Mouse (Mus musculus) hindbrain, embryonic 15.5 days (tissue): Measurements from ENCODE around the gene Zdhhc15. TPM values are rescaled to one million over a fixed set of nuclear protein-coding genes. Genes with fewer than 3 reads are reported as not detected.

Experiments used
- ATAC-seq: fragments of 200-750 bp; cut with Nextera tagmentation; 2 replicates; pipeline ENCODE4 v1.8.0; 2017; ENCODE audit warnings: low read depth, moderate number of reproducible peaks, moderate TSS enrichment; ENCODE audit not compliant: low FRiP score
- H3K27ac ChIP-seq: fragments of 300-500 bp; sonication (generic); replicated peaks from 2 replicates; pipeline ENCODE4 v1.5.1; 2015; ENCODE audit warnings: mild to moderate bottlenecking, inconsistent platforms
- H3K27me3 ChIP-seq: fragments of 300-500 bp; sonication (generic); 2 replicates; pipeline ENCODE4 v1.6.1; 2015; ENCODE audit warnings: control low read depth, inconsistent platforms
- H3K36me3 ChIP-seq: fragments of 300-500 bp; sonication (generic); 2 replicates; pipeline ENCODE4 v1.6.1; 2015; ENCODE audit warnings: control low read depth, inconsistent platforms
- H3K4me1 ChIP-seq: fragments of 300-500 bp; sonication (generic); replicated peaks from 2 replicates; pipeline ENCODE4 v1.6.1; 2015; ENCODE audit warnings: control low read depth, inconsistent platforms
- H3K4me2 ChIP-seq: fragments of 300-500 bp; sonication (generic); 2 replicates; pipeline ENCODE4 v1.6.1; 2015; ENCODE audit warnings: moderate library complexity, mild to moderate bottlenecking, inconsistent platforms
- H3K4me3 ChIP-seq: fragments of 300-500 bp; sonication (generic); 2 replicates; pipeline ENCODE4 v1.5.1; 2015; ENCODE audit warnings: mild to moderate bottlenecking, inconsistent platforms
- H3K9ac ChIP-seq: fragments of 300-500 bp; sonication (generic); 2 replicates; pipeline ENCODE4 v1.6.1; 2015; ENCODE audit warnings: inconsistent platforms
- H3K9me3 ChIP-seq: fragments of 300-500 bp; sonication (generic); 2 replicates; pipeline ENCODE4 v1.6.1; 2016; ENCODE audit warnings: control low read depth, inconsistent platforms
- WGBS: fragments of 180-500 bp; shearing (Covaris S2); methylation state at CpG from one replicate; pipeline ENCODE4 v1.1.7; 2015; 5-methylcytosine and 5-hydroxymethylcytosine counted together
- polyA plus RNA-seq: library from polyadenylated mRNA; unstranded; fragments of >200 nt; fragmentation: Nextera tagmentation; extraction: Ambion mirVana; gene quantifications from 2 replicates; pipeline ENCODE4 v1.2.1, GENCODE M21; 2015

The Zdhhc15 gene
- polyA plus RNA-seq, 1 experiment from 2014 or later, result 4.8 TPM

GRCm38 (mm10) chrX:104542635-104543034, 128.2 kb downstream of the Zdhhc15 start:
- Histone ChIP-seq H3K9me3 (no peaks in the 10 kb centered on the region), H3K36me3 (no peaks in the 10 kb centered on the region), H3K27ac (no peak overlapping the region), H3K27me3 (peaks cover 23% of the 10 kb centered on the region), H3K4me1 (no peaks in the 10 kb centered on the region), H3K4me2 (no peak overlapping the region), H3K9ac (no peak overlapping the region), H3K4me3 (no peak overlapping the region)
- no peak for ATAC-seq
- WGBS, result 94% methylated on average over 4 of the region's 4 CpGs

- no peak for ATAC-seq
- no peaks in the 10 kb centered on the region for H3K36me3 ChIP-seq
- H3K4me3 ChIP-seq, result no peak overlapping the region
- no peaks in the 10 kb centered on the region for H3K4me1 ChIP-seq
- no peak overlapping the region for H3K27ac ChIP-seq
- H3K27me3 ChIP-seq, result peaks cover 10% of the 10 kb centered on the region; the same call in 1 of the 2 replicates
- WGBS, result 74% methylated on average over 5 of the region's 5 CpGs
- no peak overlapping the region for H3K9ac ChIP-seq
- H3K4me2 ChIP-seq, result no peak overlapping the region
- no peaks in the 10 kb centered on the region for H3K9me3 ChIP-seq
Measured at GRCm38 (mm10) chrX:104501765-104502164, 169.1 kb downstream of the Zdhhc15 start.

GRCm38 (mm10) chrX:104489626-104490355, 181.1 kb downstream of the Zdhhc15 start:
- H3K36me3 ChIP-seq, result no peaks in the 10 kb centered on the region
- H3K9me3 ChIP-seq, result no peaks in the 10 kb centered on the region
- no peak overlapping the region for H3K9ac ChIP-seq
- no peak overlapping the region for H3K4me3 ChIP-seq
- no peak overlapping the region for H3K4me2 ChIP-seq
- H3K27me3 ChIP-seq, result no peaks in the 10 kb centered on the region
- H3K4me1 ChIP-seq, result no peaks in the 10 kb centered on the region; the same call in 1 of the 2 replicates
- no peak overlapping the region for H3K27ac ChIP-seq
- 66% methylated on average over 4 of the region's 4 CpGs for WGBS
- no peak for ATAC-seq

GRCm38 (mm10) chrX:104488870-104489467, 181.9 kb downstream of the Zdhhc15 start:
- no peak overlapping the region for H3K9ac ChIP-seq
- H3K9me3 ChIP-seq, result no peaks in the 10 kb centered on the region
- WGBS, result 86% methylated on average over 4 of the region's 4 CpGs
- H3K4me1 ChIP-seq, result no peaks in the 10 kb centered on the region; the same call in 1 of the 2 replicates
- no peak overlapping the region for H3K27ac ChIP-seq
- no peak overlapping the region for H3K4me3 ChIP-seq
- 0 out of 2 replicates have a peak, but pooled peaks cover 3% of the 10 kb centered on the region for H3K27me3 ChIP-seq
- H3K36me3 ChIP-seq, result no peaks in the 10 kb centered on the region
- no peak for ATAC-seq
- H3K4me2 ChIP-seq, result no peak overlapping the region

GRCm38 (mm10) chrX:104488036-104488435, 182.8 kb downstream of the Zdhhc15 start:
- ATAC-seq, result no peak
- no peak overlapping the region for H3K9ac ChIP-seq
- no peaks in the 10 kb centered on the region; the same call in 1 of the 2 replicates for H3K4me1 ChIP-seq
- no peak overlapping the region for H3K4me3 ChIP-seq
- no peaks in the 10 kb centered on the region for H3K36me3 ChIP-seq
- no peaks in the 10 kb centered on the region for H3K9me3 ChIP-seq
- 80% methylated on average over 3 of the region's 3 CpGs for WGBS
- H3K27ac ChIP-seq, result no peak overlapping the region
- no peak overlapping the region for H3K4me2 ChIP-seq
- H3K27me3 ChIP-seq, result 0 out of 2 replicates have a peak, but pooled peaks cover 3% of the 10 kb centered on the region

Other genes starting within 250 kb of the Zdhhc15 start
- 1.9 and 2.3 TPM in 2 replicates for gene Uprt, start 188.2 kb downstream of the Zdhhc15 start, polyA plus RNA-seq
- 31.5 and 32.9 TPM in 2 replicates for gene Magee2, start 186.2 kb upstream of the Zdhhc15 start, polyA plus RNA-seq